Mouse (Mus musculus) ovary, adult 18-20 months (tissue): ENCODE data around the gene Opn1sw.
A peak's percentile ranks its signal among the peaks of the same experiment; 100 is the strongest.

Experiments used
- DNase-seq: peaks from one replicate; pipeline ENCODE4 v3.0.0; 2022; ENCODE audit warnings: low spot score, mixed read lengths

Opn1sw gene

DNA sequence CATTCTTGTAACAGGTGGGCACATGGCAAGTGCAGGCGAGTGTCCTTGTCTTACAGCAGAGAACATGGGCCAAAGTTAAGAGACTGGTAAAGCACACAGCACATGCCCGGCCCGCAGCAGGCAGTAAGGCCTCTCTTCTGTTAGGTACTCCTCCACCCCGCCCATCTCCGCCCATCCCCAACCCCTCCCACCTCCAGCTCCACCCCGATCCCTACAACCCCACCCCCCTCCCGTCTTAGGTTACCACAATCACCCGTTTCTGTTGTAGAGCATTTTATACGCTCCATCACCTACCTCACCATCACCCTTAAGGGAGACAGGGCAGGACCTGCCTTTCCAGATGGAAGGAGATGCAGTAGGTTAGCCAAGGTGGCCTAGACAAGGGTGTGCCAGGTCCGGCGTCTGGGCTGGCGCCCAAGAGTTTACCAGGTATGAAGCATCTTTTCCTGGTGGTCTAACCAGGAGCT is at the start of gene Opn1sw:
Gene Opn1sw, minus strand, starts transcription at position 417 of the 467 bp plus-strand sequence.
- no peak for DNase-seq

DNA sequence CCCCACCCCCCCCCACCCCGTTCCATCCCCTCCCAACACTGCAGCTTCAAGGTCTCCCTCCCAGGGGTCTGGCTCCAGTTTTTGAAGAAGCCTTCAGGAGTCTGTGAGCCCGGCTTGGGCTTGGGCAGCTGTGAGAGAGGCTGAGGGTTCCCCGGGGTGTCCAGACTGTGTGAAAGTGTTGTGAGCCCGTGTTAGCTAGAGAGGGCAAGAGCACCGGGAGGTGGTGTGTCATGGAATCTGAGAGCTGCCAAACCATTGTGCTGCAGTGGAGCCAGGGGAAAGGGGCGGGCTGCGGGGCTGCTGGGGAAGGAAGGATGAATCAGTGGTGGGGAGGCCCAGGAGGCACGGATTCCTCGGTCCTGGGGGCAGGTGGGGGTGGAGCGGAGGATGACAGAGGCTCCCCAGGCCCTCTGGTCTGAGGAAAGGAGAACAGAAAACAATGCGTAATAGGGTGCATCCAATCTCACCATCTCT is 48.2 kb upstream of the Opn1sw start:
- DNase-seq, result no peak

DNA sequence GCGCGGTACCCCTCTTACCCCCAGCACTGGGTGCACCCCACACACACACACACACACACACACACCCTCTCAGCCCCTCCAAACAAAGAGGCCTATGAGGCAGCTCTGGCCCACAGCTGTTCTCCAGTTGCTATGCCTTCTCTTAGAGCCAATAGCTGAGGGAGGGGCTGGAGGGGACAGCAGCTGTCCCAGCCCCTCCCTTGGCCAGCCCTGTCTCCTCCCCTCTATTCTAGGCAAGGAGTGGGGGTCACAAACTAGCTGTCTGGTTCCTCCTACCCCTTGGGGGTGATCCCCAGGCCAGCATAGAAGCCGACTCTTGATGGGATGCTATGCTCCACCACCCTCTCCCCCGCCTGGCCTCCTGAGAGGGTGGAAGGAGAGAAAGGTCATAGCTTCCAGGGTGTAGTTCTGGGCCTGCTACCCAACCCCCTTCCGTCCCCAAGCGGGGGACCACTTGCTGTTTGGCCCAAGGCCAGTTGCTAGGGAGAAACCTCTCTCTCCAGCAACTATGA is 47.7 kb upstream of the Opn1sw start:
- DNase-seq, result no peak

DNA sequence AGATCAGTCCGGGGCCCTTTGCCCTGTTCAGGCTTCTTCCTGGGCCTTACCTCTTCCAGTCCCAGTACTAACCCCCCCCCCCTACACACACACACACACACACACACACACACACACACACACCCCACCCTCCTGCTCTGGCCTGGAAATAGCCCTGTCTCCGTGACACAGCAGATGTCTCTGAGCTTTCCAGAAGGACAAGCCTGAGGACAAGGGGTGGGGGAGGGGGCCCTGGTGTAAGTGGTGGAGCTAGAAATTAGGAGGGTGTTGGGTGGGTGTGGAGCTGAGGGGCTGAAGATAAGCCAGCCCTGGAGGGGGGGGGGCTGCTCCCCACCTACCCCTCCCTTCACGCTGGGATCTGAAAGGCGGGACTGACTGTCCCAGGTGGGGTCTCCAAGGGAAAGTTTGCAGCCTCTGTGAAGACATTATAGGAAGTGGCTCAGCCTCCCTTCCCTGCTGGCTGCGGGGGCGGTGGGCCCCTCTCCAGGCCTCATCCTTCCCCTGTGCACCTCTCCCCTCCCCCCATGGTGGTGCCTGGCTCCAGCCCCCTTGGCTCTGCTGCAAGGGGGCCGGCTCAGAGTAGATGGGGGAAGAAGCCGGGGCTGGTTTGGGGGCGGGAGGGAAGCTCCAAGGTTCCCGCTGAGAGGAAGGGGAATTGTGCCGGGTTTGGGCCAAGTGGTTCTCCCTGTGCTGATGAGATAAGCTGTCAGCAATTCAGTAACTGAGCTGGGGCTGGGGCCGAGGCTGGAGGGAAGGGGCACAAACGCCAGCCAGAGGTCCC is 46.8 kb upstream of the Opn1sw start:
- DNase-seq, result peak; percentile 37

DNA sequence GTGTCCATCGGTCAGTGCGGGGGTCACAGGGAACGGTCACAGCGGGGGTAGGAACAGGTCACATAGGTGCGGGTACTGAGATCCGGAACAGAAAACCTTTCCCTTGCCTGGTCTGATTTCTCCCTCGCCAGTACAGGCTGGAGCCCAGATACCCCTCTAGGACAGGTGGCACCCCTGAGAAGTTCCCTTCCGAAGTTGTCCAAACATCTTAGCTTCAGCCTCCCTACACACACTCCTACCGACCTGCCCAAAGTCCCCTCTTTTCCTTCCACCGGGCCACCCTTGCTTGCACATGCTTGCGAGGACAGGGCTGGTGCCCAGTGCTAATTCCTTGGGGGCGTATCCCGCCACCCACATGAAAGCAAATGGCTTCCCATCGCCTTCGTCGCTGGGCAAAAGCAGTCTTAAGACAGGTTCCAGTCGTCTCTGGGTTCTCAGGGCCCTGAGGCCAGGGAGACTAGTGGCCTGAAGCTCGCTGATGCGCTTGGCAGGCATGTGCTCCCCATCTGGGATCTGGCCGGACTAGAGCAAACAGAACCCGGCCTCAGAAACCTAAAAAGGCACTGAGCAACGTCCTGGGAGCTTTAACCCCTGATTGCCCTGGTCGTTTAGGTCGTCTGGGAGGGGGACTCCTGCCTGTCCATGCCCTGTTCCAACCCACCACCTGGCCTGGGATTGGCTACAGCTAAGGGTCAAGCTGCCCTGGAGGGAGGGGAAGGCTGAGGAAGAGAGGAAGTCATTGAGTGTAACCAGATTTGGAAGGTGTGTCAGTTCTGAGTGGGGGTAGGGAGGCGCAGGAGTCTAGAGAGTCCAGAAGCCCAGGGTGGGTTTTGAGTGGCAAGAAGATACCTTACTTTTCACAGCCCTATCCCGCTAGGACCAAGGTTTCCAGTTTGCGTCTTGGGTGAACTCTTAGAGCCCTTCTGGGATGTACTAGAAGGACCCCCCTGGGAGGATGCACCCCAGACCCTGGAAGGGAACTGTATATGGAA is 45.8 kb upstream of the Opn1sw start:
- DNase-seq, result peak; percentile 36

DNA sequence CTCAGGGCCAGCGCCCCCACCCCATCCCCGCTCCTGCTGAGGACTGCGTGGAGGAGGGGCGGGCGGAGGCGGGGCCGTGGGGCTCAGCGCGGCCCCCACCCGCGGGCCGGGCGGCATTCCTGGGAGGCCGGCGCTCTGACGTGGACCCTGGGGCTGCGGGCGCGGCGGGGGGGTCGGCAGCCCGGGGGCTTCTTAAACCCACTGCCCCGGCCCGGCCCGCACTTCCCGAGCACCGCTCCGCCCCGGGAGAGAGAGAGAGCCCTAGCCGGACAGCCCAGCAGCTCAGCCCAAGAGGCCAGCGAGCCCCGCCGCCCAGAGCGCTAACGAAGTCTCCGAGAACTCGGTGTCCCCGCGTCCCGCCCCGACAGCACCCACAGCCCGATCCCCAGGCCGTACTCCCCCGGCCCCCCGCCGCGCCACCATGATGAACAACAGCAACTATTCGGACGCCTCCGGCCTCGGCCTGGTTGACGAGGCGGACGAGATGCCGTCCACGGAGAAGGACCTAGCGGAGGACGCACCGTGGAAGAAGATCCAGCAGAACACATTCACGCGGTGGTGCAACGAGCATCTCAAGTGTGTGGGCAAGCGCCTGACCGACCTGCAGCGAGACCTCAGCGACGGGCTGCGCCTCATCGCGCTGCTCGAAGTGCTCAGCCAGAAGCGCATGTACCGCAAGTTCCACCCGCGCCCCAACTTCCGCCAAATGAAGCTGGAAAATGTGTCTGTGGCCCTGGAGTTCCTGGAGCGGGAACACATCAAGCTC is 45.0 kb upstream of the Opn1sw start, which contains the start of gene Flnc:
Gene Flnc, plus strand, starts transcription at position 219 of the 766 bp plus-strand sequence.
- DNase-seq, result no peak

DNA sequence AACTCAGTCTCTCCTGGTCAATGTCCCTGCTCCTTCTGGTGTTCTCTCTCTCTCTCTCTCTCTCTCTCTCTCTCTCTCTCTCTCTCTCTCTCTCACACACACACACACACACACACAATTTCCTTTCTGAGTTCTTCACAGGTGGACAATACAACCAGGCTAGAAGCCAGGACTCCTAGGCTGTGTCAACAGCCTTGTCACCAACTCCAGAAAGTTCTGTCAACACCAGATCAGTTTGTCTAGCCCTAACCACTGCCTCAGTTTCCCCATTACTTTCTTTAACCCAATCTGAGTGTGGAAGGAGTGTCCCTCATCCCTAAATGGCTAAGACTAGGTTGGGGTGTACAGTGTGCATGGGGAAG is 44.4 kb upstream of the Opn1sw start:
- DNase-seq, result no peak

DNA sequence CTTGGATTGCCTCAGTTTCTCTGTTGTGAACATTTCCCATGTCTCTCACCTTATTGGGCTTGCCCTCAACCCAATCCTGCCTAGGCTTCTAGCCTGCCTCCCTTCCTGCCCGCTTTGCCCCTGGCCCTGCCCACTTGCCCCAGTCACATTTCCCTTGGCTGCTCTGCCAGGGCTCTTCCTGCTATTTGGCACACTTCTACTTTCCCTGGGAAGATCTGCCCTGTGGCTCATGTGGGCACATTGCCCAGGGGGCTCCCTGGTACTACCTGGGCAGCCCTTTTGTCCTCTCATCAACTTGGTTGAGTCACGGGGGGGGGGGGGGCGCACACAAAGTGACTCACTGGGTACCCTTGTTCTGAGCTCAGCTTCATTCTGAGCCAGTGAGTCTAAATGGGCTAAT is 43.9 kb upstream of the Opn1sw start:
- DNase-seq, result no peak

DNA sequence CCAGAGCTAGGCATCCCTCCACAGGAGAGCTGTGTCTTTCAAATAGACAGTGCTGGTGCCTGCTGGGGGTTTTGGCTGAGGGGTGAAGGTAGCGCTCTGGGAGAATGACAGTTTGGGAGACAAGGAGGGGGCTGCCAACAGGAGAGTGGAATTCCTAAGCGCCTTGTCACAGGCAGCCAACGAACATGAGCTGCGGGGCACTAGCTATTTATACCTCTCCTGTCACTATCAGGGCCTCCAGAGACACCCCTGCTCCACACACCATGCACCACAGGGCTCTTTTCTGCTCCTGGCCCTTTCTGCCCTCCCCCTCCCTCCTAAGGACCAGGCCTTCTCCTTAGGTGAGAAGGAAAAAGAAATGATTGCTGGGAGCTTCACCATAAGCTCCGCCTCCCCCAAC is 43.2 kb upstream of the Opn1sw start:
- no peak for DNase-seq

DNA sequence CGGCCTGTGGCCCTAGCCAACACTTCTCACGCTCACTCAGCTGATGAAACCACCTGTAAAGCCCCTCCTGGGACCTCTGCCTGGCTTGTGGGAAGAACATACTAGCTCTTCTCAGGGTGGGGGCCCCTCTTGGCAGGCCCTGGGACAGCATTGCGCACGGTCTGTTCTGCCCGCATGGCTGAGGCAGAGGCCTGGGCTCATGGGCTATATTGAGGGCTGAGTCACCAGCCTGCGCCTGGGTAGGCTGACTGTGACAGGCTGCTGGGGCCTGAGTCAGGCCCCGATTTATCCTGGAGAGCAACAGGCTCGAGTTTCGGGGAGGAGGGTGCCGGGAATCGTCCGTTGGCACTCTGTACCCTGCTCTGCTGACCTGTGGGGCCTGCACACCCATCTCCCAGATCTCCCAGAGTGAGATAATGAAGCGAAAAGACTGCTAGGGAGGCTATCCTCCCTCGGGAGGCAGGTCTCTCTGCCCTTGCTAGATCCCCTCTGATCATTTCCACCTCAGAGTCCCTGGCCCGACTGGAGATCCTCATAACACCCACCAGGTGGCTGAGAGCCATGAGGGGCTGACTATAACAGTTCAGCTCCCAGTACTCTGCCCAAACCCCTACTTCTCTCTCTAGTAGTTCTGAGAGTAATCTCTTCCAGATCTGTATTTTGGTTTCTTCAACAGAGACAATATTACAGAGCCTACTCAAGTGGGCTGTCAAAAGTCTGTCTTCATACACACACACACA is 42.6 kb upstream of the Opn1sw start:
- no peak for DNase-seq

DNA sequence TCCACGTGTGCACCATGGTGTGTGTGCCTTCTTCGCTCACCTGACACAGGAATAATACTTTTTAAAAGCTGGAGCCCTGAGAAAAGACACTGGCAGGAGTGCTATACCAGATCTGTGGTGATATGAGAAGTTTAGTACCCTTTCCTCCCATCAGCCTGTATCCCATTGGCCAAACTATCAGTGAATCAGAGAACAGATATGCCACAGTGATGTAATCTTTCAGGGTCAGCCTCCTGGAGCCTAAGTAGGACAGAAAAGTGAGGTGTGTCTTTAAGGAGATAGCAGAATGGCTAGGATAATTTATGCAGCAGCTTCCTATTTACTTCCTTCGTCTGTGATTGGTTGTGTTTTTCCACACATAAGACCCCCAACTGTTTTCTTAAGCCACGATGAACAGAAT is 39.9 kb upstream of the Opn1sw start:
- no peak for DNase-seq

DNA sequence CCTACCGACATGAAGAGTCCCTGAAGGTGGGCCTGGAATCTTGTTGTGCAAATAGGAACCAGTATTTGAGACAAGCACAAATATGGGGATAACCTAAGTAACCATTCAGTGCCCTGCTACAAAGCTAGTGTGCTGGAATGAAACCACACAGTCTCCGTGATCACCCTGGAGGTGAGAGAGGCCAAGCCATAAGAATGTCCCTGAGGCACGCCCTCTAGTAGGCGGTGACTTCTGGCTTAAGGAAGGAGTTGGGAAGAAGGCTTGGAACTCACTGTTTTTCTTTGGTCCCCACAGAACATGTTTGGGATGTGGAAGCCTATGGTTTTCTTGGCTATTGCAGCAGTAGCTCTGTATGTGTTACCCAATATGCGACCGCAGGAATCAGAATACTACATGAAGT is 38.1 kb upstream of the Opn1sw start:
- DNase-seq, result no peak

DNA sequence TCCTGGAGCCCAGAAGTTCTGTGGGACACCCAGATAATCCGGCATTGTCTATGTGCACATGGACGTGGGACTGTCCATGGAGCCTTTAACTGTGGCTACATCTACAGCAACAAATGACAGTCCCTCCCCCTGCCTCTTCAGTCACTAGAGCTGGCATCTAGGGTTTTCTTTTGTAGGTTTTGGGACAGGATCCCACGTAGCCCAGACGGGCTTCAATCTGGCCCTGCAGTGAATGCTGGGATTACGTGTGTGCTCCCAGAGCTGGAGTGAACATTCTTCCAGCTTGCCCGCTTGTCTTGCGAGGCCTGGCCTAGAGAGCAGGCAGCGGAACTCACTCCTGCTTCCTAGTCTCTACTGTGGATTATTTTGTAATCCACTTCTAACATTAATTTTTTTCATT is 36.9 kb upstream of the Opn1sw start:
- no peak for DNase-seq

DNA sequence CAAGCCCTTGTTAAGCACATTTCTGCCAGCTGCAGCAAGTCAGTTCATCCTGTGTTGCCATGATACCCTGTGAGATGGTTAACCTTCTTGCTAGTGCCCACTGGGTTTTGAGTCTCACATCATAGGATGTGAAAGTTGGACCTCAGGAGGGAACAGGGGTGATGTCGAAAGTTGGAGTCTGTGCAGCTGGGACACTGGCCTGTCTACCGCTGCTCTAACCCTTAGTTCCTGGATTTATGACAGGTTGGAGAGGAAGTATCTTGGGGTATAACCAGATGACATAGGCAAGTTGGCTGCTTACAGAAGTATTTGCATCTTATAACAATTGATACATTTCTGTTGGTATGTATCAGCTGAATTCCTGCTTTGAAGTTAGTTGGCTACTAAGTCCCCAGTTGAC is 32.3 kb upstream of the Opn1sw start:
- no peak for DNase-seq

DNA sequence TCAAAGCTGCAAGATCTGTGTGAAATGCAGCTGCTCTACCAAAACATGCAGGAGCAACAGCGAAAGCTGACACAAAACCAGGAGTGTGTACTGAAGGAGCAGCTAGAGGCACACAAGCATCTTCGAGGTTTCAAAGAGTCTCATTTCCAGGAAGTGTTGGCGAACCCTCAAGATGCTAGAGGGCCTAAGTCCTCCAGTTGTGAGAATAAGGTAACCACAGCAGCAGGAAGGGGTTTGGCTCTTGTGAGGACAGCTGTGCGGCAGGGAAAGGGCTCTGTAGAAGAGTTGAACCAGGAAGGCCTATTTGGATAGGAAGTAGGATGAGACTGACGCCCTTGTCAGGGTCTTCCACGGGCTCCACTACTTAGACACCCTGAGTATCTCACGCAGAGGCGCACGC is 27.2 kb upstream of the Opn1sw start:
- DNase-seq, result no peak

DNA sequence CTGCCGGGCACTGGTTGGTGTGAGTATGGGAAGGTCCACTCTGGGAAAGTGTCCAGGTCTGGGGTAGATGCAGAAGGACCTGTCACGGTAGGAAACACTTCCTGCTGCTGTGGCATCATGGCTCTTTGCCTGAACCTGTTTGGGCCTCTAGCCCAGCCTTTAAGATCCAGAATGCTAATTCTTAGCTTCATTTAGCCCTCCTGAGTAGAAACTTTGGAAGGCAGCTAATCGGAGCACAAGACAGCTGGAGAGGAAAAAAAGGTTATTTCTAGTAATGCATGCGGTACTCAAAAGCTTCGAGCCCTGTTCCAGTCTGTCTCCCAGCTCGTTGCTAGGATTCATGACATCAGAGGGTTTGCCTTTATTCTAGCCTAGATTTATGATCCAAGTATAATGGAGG is 18.1 kb upstream of the Opn1sw start:
- no peak for DNase-seq

DNA sequence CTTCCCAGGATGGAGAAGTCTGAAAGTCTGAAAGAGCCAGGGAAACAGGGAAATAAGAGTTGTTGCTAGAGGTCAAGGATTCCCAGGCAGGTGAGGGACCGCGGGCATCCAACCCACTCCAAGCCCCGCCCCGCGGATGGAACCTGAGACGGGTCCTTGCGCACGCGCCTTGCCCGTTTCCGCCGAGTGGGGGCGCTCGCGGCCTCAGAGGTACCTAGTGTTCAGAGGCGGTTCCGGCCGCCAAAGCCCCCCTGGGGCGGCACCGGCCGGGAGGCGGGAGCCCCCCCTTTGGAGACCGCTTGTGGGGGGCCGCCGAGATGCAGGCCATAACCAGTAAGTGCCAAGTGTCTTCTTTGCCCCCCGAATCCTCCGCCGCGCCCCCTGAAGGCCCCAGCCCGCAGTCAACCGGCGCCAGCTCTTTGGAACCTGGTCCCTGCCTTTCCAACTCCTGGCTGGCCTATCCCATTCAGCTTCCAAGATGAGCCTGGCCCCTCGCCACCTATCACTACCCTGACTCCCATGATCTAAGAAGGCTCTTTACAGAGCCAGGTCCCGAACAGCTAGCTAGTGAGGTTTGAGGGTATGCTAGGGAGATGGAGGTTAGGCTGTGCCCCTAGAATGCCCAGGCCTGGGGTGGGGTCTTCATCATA is 14.6 kb upstream of the Opn1sw start:
- no peak for DNase-seq

DNA sequence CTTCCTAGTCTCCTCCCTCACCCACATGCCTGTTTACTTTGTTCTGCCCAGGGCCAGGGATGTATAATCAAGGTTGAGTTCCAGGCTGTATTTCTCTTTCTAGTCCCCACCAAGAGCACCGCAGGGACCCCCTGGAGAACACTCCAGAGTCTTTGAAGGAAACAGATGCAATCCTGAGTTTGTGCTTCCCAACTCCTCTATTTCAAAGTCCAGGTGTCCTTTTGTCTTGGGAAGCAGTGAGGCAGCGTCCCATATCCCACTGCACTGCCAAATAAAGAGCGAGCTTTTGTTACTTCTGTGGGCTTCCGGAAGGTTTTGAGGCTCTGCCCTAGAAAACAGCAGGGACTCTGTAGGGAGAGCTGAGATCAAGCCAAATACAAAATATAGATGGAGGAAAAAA is 11.6 kb upstream of the Opn1sw start:
- no peak for DNase-seq

DNA sequence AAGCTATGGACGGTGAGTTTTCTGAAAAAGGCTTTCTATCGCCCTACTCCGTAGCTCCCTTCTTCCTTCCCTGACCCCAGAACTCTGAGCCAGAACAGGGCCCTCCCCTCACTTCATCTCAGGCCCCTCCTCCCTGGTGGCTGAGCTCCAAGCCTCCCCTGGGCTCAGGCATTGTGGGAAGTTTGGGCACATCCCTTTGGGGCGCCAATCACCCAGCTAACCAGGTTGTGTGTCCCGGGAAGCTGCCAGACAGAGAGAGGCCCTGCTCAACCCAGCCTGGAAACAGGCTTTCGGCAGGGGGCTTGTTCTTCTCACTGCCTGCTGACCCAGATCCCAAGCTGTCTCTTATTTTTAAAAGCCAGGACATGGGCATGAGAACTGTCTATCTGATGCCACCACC is 9.3 kb upstream of the Opn1sw start:
- DNase-seq, result no peak

DNA sequence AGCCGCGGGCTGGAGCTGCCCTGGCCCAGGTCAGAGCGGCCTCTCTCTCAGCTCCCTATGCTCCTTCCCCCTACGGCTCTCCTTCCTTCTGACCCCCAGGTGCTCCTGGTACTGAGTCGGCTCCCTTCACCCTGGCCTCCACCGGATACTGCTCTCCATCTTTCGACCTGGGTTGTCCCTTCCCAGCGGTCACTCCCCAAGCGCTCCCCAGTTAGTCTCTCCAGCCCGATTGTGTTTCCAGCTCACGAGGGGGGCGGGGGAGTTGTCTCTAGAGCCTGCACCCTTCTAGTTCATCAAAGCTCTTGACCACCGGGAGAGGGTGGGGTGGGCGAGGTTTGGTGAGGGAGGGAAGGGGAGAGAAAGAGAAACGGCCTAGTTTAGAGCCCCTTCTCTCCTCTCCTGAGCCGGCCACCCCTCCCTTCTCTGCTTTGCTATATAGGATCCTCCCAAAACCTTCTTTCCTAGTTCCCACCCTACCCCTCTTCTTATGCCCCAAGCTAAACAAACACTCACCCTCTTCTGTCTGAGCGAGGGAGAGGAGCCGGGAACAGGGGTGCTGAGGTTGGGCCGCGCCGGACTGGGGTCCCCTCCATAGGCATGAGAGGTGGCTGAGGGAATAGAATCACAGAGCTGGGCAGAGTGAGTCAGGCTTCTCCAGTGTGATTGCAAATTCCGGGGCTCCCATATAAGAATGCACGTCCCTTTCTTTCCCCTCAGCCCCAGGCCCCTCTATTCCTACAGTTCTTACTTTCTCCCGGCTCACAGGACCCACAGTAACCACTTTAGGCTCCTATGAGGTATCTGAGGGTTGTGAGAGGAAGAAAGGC is 8.7 kb upstream of the Opn1sw start:
- no peak for DNase-seq
